Mouse (Mus musculus) splenic B cell, adult 2 months (primary cell): ENCODE results near the gene Carm1.

ENCODE experiments used
- DNase-seq: peaks from one replicate; pipeline ENCODE4 v3.0.0-alpha.2; 2011; ENCODE audit warnings: low read depth, low spot score
- H3K27me3 ChIP-seq: 2 replicates; pipeline ENCODE4 v1.6.1; 2012; ENCODE audit warnings: mild to moderate bottlenecking, low read length, moderate library complexity, mixed read lengths; ENCODE audit not compliant: control insufficient read depth, poor library complexity, insufficient read depth, severe bottlenecking
- H3K36me3 ChIP-seq: 2 replicates; pipeline ENCODE4 v1.6.1; 2012; ENCODE audit warnings: mild to moderate bottlenecking, low read length, moderate library complexity, mixed read lengths; ENCODE audit not compliant: control insufficient read depth, poor library complexity, insufficient read depth, severe bottlenecking

Carm1 gene

GRCm38 (mm10) chr9:21553607-21554273 lies 7.0 kb downstream of the Carm1 start:
- no peaks in the 10 kb centered on the region; the same call in 1 of the 2 replicates for H3K36me3 ChIP-seq
- H3K27me3 ChIP-seq, result no peaks in the 10 kb centered on the region
- no peak for DNase-seq

- no peaks in the 10 kb centered on the region for H3K27me3 ChIP-seq
- DNase-seq, result no peak
- no peaks in the 10 kb centered on the region; the same call in 1 of the 2 replicates for H3K36me3 ChIP-seq
Observed at GRCm38 (mm10) chr9:21555198-21555742, 8.6 kb downstream of the Carm1 start.

GRCm38 (mm10) chr9:21556996-21557395 lies 10.3 kb downstream of the Carm1 start:
- no peak for DNase-seq
- Histone ChIP-seq H3K36me3 (no peaks in the 10 kb centered on the region), H3K27me3 (no peaks in the 10 kb centered on the region)

- H3K27me3 ChIP-seq, result no peaks in the 10 kb centered on the region
- H3K36me3 ChIP-seq, result no peaks in the 10 kb centered on the region
- DNase-seq, result no peak
Observed at GRCm38 (mm10) chr9:21557556-21557955, 10.9 kb downstream of the Carm1 start.

GRCm38 (mm10) chr9:21558366-21558765 lies 11.7 kb downstream of the Carm1 start:
- Histone ChIP-seq H3K27me3 (no peaks in the 10 kb centered on the region), H3K36me3 (no peaks in the 10 kb centered on the region)
- no peak for DNase-seq

GRCm38 (mm10) chr9:21559151-21559550 lies 12.5 kb downstream of the Carm1 start:
- DNase-seq, result no peak
- H3K27me3 ChIP-seq, result no peaks in the 10 kb centered on the region
- no peaks in the 10 kb centered on the region for H3K36me3 ChIP-seq

GRCm38 (mm10) chr9:21564420-21564819 lies 17.7 kb downstream of the Carm1 start:
- DNase-seq, result no peak
- Histone ChIP-seq H3K36me3 (no peaks in the 10 kb centered on the region; the same call in none of the 2 replicates), H3K27me3 (no peaks in the 10 kb centered on the region)

GRCm38 (mm10) chr9:21565004-21565586 lies 18.4 kb downstream of the Carm1 start:
- Histone ChIP-seq H3K27me3 (no peaks in the 10 kb centered on the region), H3K36me3 (peaks cover 5% of the 10 kb centered on the region)
- no peak for DNase-seq

- Histone ChIP-seq H3K36me3 (peaks cover 7% of the 10 kb centered on the region), H3K27me3 (no peaks in the 10 kb centered on the region)
- DNase-seq, result no peak
Observed at GRCm38 (mm10) chr9:21566538-21566937, 19.8 kb downstream of the Carm1 start.

GRCm38 (mm10) chr9:21567051-21567450 lies 20.4 kb downstream of the Carm1 start:
- no peak for DNase-seq
- Histone ChIP-seq H3K27me3 (no peaks in the 10 kb centered on the region), H3K36me3 (peaks cover 7% of the 10 kb centered on the region)

GRCm38 (mm10) chr9:21568657-21569255 lies 22.1 kb downstream of the Carm1 start:
- no peaks in the 10 kb centered on the region for H3K27me3 ChIP-seq
- DNase-seq, result no peak
- H3K36me3 ChIP-seq, result peaks cover 11% of the 10 kb centered on the region

- Histone ChIP-seq H3K36me3 (peaks cover 16% of the 10 kb centered on the region), H3K27me3 (no peaks in the 10 kb centered on the region)
- DNase-seq, result no peak
Observed at GRCm38 (mm10) chr9:21574012-21574801, 27.5 kb downstream of the Carm1 start.

- DNase-seq, result no peak
- peaks cover 10% of the 10 kb centered on the region for H3K36me3 ChIP-seq
- no peaks in the 10 kb centered on the region for H3K27me3 ChIP-seq
Observed at GRCm38 (mm10) chr9:21575253-21575652, 28.6 kb downstream of the Carm1 start.

GRCm38 (mm10) chr9:21576286-21576685 lies 29.6 kb downstream of the Carm1 start:
- no peak for DNase-seq
- Histone ChIP-seq H3K27me3 (no peaks in the 10 kb centered on the region), H3K36me3 (peaks cover 10% of the 10 kb centered on the region)
